Mouse (Mus musculus) testis, adult 2 months (tissue): ENCODE data around the gene Dytn. TPM values are rescaled to one million over a fixed set of nuclear protein-coding genes. Genes with fewer than 3 reads are reported as not detected.
"Not testable (repeated sequence)": the region's sequence is repeated elsewhere in the genome, so short reads cannot be mapped to it uniquely, and the experiment has no call there.

Experiments used
- H3K27ac ChIP-seq: fragments of 200-500 bp; 2 replicates; pipeline ENCODE4 v1.5.1; 2012; ENCODE audit warnings: low read depth, low read length; ENCODE audit not compliant: control insufficient read depth, insufficient read depth
- H3K27me3 ChIP-seq: fragments of 200-500 bp; 2 replicates; pipeline ENCODE4 v1.6.1; 2012; ENCODE audit warnings: mild to moderate bottlenecking, low read length, moderate library complexity; ENCODE audit not compliant: control insufficient read depth, insufficient read depth
- H3K36me3 ChIP-seq: fragments of 200-500 bp; 2 replicates; pipeline ENCODE4 v1.6.1; 2012; ENCODE audit warnings: mild to moderate bottlenecking, low read length; ENCODE audit not compliant: control insufficient read depth, insufficient read depth
- H3K4me1 ChIP-seq: fragments of 200-500 bp; 2 replicates; pipeline ENCODE4 v1.6.1; 2012; ENCODE audit warnings: low read length; ENCODE audit not compliant: control insufficient read depth, insufficient read depth
- H3K4me3 ChIP-seq: fragments of 200-500 bp; 2 replicates; pipeline ENCODE4 v1.5.1; 2012; ENCODE audit warnings: low read depth, mild to moderate bottlenecking, low read length, moderate library complexity, mixed read lengths; ENCODE audit not compliant: control insufficient read depth
- CTCF ChIP-seq: fragments of 200-500 bp; IDR thresholded peaks from 2 replicates; pipeline ENCODE4 v1.5.1; 2012; ENCODE audit warnings: low read depth, mild to moderate bottlenecking, inconsistent platforms, low read length, moderate library complexity; ENCODE audit not compliant: control insufficient read depth, insufficient read depth, insufficient replicate concordance
- POLR2A ChIP-seq: fragments of 200-500 bp; IDR thresholded peaks from 2 replicates; pipeline ENCODE4 v1.6.1; 2012; ENCODE audit warnings: low read depth, mild to moderate bottlenecking, inconsistent platforms, low read length, moderate library complexity; ENCODE audit not compliant: control insufficient read depth
- polyA plus RNA-seq: library from polyadenylated mRNA; depleted of rRNA; stranded (reverse); fragments of >200 nt; gene quantifications from 2 replicates; pipeline ENCODE4 v1.2.3, GENCODE M21; 2012

Dytn gene
- polyA plus RNA-seq, 1 experiment, result not detected

DNA sequence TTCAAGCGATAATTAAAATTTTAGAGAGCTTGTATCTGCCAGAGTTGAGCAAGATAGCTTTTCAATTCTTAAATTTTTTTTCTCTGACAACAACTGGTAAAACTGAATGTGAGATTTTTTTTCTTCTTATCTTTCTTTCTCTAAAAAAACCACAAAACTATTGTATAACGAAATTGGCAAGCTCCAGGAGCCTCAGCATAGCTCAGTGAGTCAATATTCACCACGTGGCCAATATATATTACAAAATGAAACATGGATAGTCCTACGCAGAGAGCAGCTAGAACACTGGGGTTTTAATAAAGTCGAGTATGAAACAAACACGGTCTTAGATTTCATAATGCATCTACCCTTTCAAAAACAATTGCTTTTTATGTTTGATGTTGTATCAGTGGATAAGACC lies 46.8 kb downstream of the Dytn start:
- no peaks in the 10 kb centered on the region for H3K4me1 ChIP-seq
- no peaks in the 10 kb centered on the region for H3K27me3 ChIP-seq
- no peak overlapping the region for H3K27ac ChIP-seq
- TF ChIP-seq POLR2A (no peak), CTCF (no peak)
- H3K4me3 ChIP-seq, result no peak overlapping the region
- no peaks in the 10 kb centered on the region for H3K36me3 ChIP-seq

DNA sequence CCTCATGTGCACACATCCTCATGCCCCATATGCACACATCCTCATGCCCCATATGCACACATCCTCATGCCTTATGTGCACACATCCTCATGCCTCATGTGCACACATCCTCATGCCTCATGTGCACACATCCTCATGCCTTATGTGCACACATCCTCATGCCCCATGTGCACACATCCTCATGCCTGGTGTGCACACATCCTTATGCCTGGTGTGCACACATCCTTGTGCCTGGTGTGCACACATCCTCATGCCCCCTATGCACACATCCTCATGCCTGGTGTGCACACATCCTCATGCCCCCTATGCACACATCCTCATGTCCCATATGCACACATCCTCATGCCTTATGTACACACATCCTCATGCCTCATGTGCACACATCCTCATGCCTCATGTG lies 56.3 kb downstream of the Dytn start:
- not testable (repeated sequence) for H3K4me3 ChIP-seq, H3K36me3 ChIP-seq, H3K27me3 ChIP-seq, H3K27ac ChIP-seq, H3K4me1 ChIP-seq

DNA sequence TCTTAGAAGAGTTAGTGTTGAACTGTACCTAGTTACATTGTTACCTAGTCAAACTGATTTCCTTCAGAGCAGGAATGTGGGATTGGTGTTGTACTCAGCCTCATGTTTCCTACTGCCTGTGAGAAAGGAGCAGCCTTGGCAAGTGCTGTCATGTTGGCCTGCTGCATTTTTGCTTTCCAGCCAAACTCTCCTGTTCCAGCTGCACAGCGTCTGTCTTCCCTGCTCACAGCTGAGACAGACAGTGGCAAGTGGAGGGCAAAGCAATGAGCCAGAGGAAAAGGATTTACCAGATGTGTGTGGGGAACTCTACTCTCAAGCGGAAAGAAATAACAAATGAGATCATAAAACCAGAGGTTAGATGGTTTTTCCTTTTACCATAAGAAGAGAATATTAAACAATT lies 58.5 kb downstream of the Dytn start:
- Histone ChIP-seq H3K4me1 (no peaks in the 10 kb centered on the region), H3K4me3 (no peak overlapping the region), H3K27me3 (no peaks in the 10 kb centered on the region), H3K27ac (no peak overlapping the region), H3K36me3 (no peaks in the 10 kb centered on the region)
- TF ChIP-seq CTCF (no peak), POLR2A (no peak)

DNA sequence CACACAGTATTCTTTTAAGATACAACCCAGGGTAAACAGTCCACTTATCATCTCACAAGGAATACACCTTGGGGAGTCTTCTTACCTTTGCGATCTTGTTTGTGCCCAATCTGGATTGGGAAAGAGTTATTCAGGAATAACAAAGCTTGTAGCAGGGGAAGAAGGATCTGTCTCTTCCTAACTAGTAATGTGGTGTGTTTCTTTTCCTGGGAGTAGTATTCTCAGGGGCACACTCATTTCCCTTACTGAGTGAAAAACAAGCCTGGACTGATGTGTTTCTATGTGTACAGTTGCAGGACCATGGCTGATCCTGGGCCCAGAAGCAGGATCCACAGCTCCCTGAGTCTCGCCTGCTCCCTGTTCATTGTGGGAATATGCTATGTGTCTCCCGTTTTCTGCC lies 71.1 kb downstream of the Dytn start, which contains the start of gene Gm39653:
Gm39653 (plus strand) TSS at position 301 of the 400 bp plus-strand sequence.
- Histone ChIP-seq H3K36me3 (no peaks in the 10 kb centered on the region), H3K4me1 (peaks cover 3% of the 10 kb centered on the region; the same call in 1 of the 2 replicates), H3K27me3 (no peaks in the 10 kb centered on the region), H3K4me3 (no peak within 1 kb of the TSS), H3K27ac (no peak within 1 kb of the TSS)
- TF ChIP-seq CTCF, result no peak
- no peak for TF ChIP-seq POLR2A

DNA sequence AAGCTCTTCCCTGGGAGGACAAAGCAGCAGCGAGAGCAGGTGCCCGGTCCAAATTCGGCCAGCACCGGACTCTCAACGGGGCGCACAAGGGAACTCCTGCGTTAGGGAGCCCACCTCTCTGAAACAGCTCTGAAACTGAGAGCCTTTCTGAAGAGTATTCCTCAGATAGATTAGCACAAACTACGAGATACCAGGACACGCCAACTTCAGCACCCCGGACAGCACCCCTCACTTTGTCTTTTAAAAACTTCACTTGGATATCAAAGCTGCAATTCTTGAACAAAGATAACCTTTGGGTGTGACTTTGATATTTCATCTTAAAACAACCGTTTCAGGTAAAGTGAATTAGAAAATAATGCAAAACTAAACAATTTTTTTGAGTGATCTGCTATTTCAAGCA lies 72.1 kb downstream of the Dytn start:
- no peaks in the 10 kb centered on the region for H3K27me3 ChIP-seq
- no peaks in the 10 kb centered on the region for H3K36me3 ChIP-seq
- H3K4me3 ChIP-seq, result no peak overlapping the region
- no peak for TF ChIP-seq CTCF
- peaks cover 3% of the 10 kb centered on the region; the same call in 1 of the 2 replicates for H3K4me1 ChIP-seq
- H3K27ac ChIP-seq, result no peak overlapping the region

DNA sequence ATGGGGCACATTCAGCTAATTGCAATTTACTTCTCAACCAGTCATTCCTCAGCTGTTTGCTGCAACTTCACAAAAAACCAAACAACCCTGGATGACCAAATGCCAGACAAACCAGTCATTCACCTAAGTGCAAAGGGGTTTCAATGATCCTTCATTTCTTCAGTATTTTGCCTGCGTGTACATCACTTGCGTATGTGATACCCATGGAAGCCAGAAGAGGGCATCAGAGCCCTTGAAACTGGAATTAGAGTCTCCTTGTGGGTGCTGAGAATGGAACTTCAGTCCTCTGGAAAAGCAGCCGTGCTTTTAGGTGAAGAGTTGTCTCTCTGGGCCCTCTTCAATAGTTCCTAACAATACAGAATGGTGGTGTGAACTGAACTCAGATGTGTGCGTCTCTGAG lies 77.1 kb downstream of the Dytn start:
- Histone ChIP-seq H3K27ac (no peak overlapping the region), H3K27me3 (no peaks in the 10 kb centered on the region), H3K36me3 (no peaks in the 10 kb centered on the region), H3K4me1 (peaks cover 3% of the 10 kb centered on the region; the same call in 1 of the 2 replicates), H3K4me3 (no peak overlapping the region)
- TF ChIP-seq CTCF (no peak), POLR2A (no peak)

DNA sequence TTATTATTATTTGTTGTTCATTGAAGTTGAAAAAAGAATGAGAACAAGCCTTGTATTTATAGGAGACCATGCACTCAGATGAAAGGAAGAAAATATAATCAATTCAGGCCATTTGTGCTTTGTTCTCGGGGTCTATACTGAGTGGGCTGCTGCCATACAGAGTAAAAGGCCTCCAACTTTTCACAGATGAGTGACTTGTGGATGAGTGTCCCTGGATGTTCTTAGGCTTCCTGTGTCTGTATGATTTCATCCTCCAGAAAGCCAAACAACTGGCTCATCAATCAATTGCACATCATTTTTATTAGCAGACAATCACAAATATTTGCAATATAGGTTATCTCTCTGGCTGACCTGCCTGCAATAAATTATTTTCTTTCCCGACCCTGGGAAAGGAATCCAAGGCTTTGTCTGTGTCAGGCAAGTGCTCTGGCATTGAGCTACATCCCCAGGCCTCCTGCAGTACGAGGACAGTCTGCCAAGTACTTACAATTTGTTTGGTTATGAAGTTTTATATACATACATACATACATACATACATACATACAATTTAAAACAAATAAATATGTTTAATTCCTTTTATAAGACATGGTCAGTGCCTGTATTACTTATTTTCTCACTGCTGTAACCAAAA lies 82.7 kb downstream of the Dytn start:
- H3K36me3 ChIP-seq, result no peaks in the 10 kb centered on the region
- TF ChIP-seq CTCF, result no peak
- TF ChIP-seq POLR2A, result no peak
- no peaks in the 10 kb centered on the region for H3K4me1 ChIP-seq
- no peaks in the 10 kb centered on the region for H3K27me3 ChIP-seq
- H3K27ac ChIP-seq, result no peak overlapping the region
- H3K4me3 ChIP-seq, result no peak overlapping the region

DNA sequence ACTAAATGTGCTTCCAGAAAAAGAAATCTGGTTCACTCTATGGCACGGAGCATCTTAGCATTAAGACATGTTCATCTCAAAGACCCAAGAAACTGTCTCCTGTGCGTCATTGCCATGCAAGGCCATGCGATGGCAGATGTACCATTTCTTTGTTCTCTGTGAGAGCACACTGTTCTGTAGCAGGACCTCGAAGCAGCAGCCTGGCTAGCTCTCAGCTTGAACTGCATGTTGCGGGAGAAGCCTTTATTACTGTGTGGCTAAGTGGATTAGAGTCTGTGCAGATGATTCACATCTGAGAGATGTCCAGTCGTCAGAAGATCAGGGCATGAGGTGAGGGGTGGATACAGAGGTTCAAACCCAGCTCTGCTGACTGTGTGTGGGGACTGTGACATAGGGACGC lies 99.9 kb downstream of the Dytn start:
- Histone ChIP-seq H3K27ac (no peak overlapping the region), H3K4me1 (no peaks in the 10 kb centered on the region; the same call in 1 of the 2 replicates), H3K4me3 (no peak overlapping the region), H3K36me3 (no peaks in the 10 kb centered on the region), H3K27me3 (no peaks in the 10 kb centered on the region)
- TF ChIP-seq CTCF, result no peak
